Mouse (Mus musculus) embryonic facial prominence, embryonic 10.5 days (tissue): ENCODE data around the gene Rab7. TPM values are rescaled to one million over a fixed set of nuclear protein-coding genes. Genes with fewer than 3 reads are reported as not detected.
"Not testable (repeated sequence)": the region's sequence is repeated elsewhere in the genome, so short reads cannot be mapped to it uniquely, and the experiment has no call there.

Experiments used
- DNase-seq: peaks from one replicate; pipeline ENCODE4 v3.0.0-alpha.2; 2017; ENCODE audit warnings: low spot score
- H3K27ac ChIP-seq: fragments of 300-500 bp; sonication (generic); replicated peaks from 2 replicates; pipeline ENCODE4 v1.5.1; 2016; ENCODE audit warnings: mild to moderate bottlenecking
- H3K27me3 ChIP-seq: fragments of 300-500 bp; sonication (generic); replicated peaks from 2 replicates; pipeline ENCODE4 v1.6.1; 2016; ENCODE audit warnings: low read depth, mild to moderate bottlenecking; ENCODE audit not compliant: poor library complexity, severe bottlenecking
- H3K36me3 ChIP-seq: fragments of 300-500 bp; sonication (generic); replicated peaks from 2 replicates; pipeline ENCODE4 v1.6.1; 2016; ENCODE audit warnings: mild to moderate bottlenecking, moderate library complexity
- H3K4me1 ChIP-seq: fragments of 300-500 bp; sonication (generic); 2 replicates; pipeline ENCODE4 v1.6.1; 2016
- H3K4me3 ChIP-seq: fragments of 300-500 bp; sonication (generic); 2 replicates; pipeline ENCODE4 v1.5.1; 2016; ENCODE audit warnings: mild to moderate bottlenecking, moderate library complexity
- H3K9me3 ChIP-seq: fragments of 300-500 bp; sonication (generic); 2 replicates; pipeline ENCODE4 v1.6.1; 2016; ENCODE audit warnings: mild to moderate bottlenecking
- WGBS: fragments of 180-500 bp; shearing (Covaris S2); methylation state at CpG from one replicate; pipeline ENCODE4 v1.1.7; 2016; 5-methylcytosine and 5-hydroxymethylcytosine counted together
- polyA plus RNA-seq: library from polyadenylated mRNA; unstranded; fragments of >200 nt; fragmentation: Nextera tagmentation; extraction: Ambion mirVana; gene quantifications from 2 replicates; pipeline ENCODE4 v1.2.1, GENCODE M21; 2016

Rab7 gene
- polyA plus RNA-seq, 1 experiment from 2014 or later: 206 TPM

- Histone ChIP-seq H3K9me3 (no peaks in the 10 kb centered on the region), H3K27ac (no peak overlapping the region), H3K4me1 (peaks cover 7% of the 10 kb centered on the region), H3K4me3 (no peak overlapping the region), H3K36me3 (peaks cover 45% of the 10 kb centered on the region), H3K27me3 (no peaks in the 10 kb centered on the region)
- no peak for DNase-seq
- WGBS: 81% methylated on average over 2 of the region's 2 CpGs
Observed at GRCm38 (mm10) chr6:88015797-88016196, 29.3 kb downstream of the Rab7 start.

- H3K36me3 ChIP-seq: peaks cover 68% of the 10 kb centered on the region
Observed at GRCm38 (mm10) chr6:88013456-88013855, 31.6 kb downstream of the Rab7 start.

GRCm38 (mm10) chr6:88012601-88013000 lies 32.5 kb downstream of the Rab7 start:
- H3K36me3 ChIP-seq: peaks cover 77% of the 10 kb centered on the region
- WGBS: 86% methylated on average over 2 of the region's 2 CpGs
- DNase-seq: no peak
- no peak overlapping the region for H3K4me3 ChIP-seq
- H3K27ac ChIP-seq: no peak overlapping the region
- H3K4me1 ChIP-seq: peaks cover 3% of the 10 kb centered on the region
- no peaks in the 10 kb centered on the region for H3K9me3 ChIP-seq
- H3K27me3 ChIP-seq: no peaks in the 10 kb centered on the region

More at GRCm38 (mm10) chr6:88013456-88013855, 31.6 kb downstream of the Rab7 start:
- Histone ChIP-seq H3K27ac (no peak overlapping the region), H3K4me3 (no peak overlapping the region), H3K4me1 (peaks cover 7% of the 10 kb centered on the region), H3K9me3 (no peaks in the 10 kb centered on the region), H3K27me3 (no peaks in the 10 kb centered on the region)
- WGBS: 79% methylated on average over 4 of the region's 4 CpGs
- no peak for DNase-seq

- not testable (repeated sequence) for H3K9me3 ChIP-seq, H3K4me3 ChIP-seq
- peaks cover 92% of the 10 kb centered on the region for H3K36me3 ChIP-seq
Observed at GRCm38 (mm10) chr6:88011106-88011505, 34.0 kb downstream of the Rab7 start.

GRCm38 (mm10) chr6:88009209-88009608 lies 35.9 kb downstream of the Rab7 start:
- 87% methylated on average over 4 of the region's 4 CpGs for WGBS
- no peaks in the 10 kb centered on the region for H3K27me3 ChIP-seq

More at GRCm38 (mm10) chr6:88011106-88011505, 34.0 kb downstream of the Rab7 start:
- not testable (repeated sequence) for DNase-seq, H3K27ac ChIP-seq, H3K27me3 ChIP-seq, H3K4me1 ChIP-seq
- WGBS: 75% methylated on average over 1 of the region's 1 CpGs

GRCm38 (mm10) chr6:88004773-88005172 lies 40.3 kb downstream of the Rab7 start:
- WGBS: 92% methylated on average over 14 of the region's 14 CpGs
- not testable (repeated sequence) for H3K4me3 ChIP-seq, H3K9me3 ChIP-seq, H3K27ac ChIP-seq, H3K27me3 ChIP-seq, DNase-seq, H3K4me1 ChIP-seq
- peaks cover 98% of the 10 kb centered on the region for H3K36me3 ChIP-seq

More at GRCm38 (mm10) chr6:88009209-88009608, 35.9 kb downstream of the Rab7 start:
- Histone ChIP-seq H3K9me3 (no peaks in the 10 kb centered on the region), H3K36me3 (peaks cover 98% of the 10 kb centered on the region), H3K27ac (no peak overlapping the region), H3K4me1 (no peaks in the 10 kb centered on the region), H3K4me3 (no peak overlapping the region)
- DNase-seq: no peak

GRCm38 (mm10) chr6:88003439-88003838 lies 41.6 kb downstream of the Rab7 start:
- Histone ChIP-seq H3K36me3 (peaks cover 96% of the 10 kb centered on the region), H3K27me3 (no peaks in the 10 kb centered on the region), H3K4me1 (no peaks in the 10 kb centered on the region), H3K9me3 (no peaks in the 10 kb centered on the region), H3K27ac (no peak overlapping the region), H3K4me3 (no peak overlapping the region)
- 91% methylated on average over 4 of the region's 4 CpGs for WGBS
- no peak for DNase-seq

GRCm38 (mm10) chr6:87998358-87998757 lies 46.7 kb downstream of the Rab7 start:
- H3K36me3 ChIP-seq: peaks cover 61% of the 10 kb centered on the region
- no peaks in the 10 kb centered on the region for H3K27me3 ChIP-seq
- WGBS: 89% methylated on average over 4 of the region's 4 CpGs
- no peak for DNase-seq
- H3K4me3 ChIP-seq: no peak overlapping the region
- H3K27ac ChIP-seq: no peak overlapping the region
- H3K4me1 ChIP-seq: peaks cover 19% of the 10 kb centered on the region
- H3K9me3 ChIP-seq: no peaks in the 10 kb centered on the region

GRCm38 (mm10) chr6:87997706-87998265 lies 47.3 kb downstream of the Rab7 start:
- H3K36me3 ChIP-seq: peaks cover 56% of the 10 kb centered on the region
- no peak overlapping the region for H3K4me3 ChIP-seq
- H3K27me3 ChIP-seq: no peaks in the 10 kb centered on the region
- H3K4me1 ChIP-seq: peaks cover 24% of the 10 kb centered on the region
- 60% methylated on average over 7 of the region's 7 CpGs for WGBS
- H3K27ac ChIP-seq: no peak overlapping the region
- H3K9me3 ChIP-seq: no peaks in the 10 kb centered on the region
- DNase-seq: peak; percentile 85

- Histone ChIP-seq H3K36me3 (peaks cover 44% of the 10 kb centered on the region), H3K9me3 (no peaks in the 10 kb centered on the region), H3K27ac (no peak overlapping the region), H3K27me3 (no peaks in the 10 kb centered on the region), H3K4me1 (peaks cover 36% of the 10 kb centered on the region), H3K4me3 (no peak overlapping the region)
- 91% methylated on average over 9 of the region's 9 CpGs for WGBS
- DNase-seq: no peak
Observed at GRCm38 (mm10) chr6:87996606-87997005, 48.5 kb downstream of the Rab7 start.

- Histone ChIP-seq H3K4me1 (peaks cover 43% of the 10 kb centered on the region), H3K27ac (no peak overlapping the region), H3K9me3 (no peaks in the 10 kb centered on the region), H3K27me3 (no peaks in the 10 kb centered on the region), H3K4me3 (no peak overlapping the region), H3K36me3 (peaks cover 36% of the 10 kb centered on the region)
- 79% methylated on average over 4 of the region's 4 CpGs for WGBS
- DNase-seq: no peak
Observed at GRCm38 (mm10) chr6:87995519-87995918, 49.6 kb downstream of the Rab7 start.

GRCm38 (mm10) chr6:87993790-87994571 lies 51.1 kb downstream of the Rab7 start:
- H3K36me3 ChIP-seq: peaks cover 30% of the 10 kb centered on the region
- DNase-seq: peak; percentile 89
- no peaks in the 10 kb centered on the region for H3K27me3 ChIP-seq
- 5% methylated on average over 18 of the region's 18 CpGs for WGBS
- peaks cover 45% of the 10 kb centered on the region for H3K4me1 ChIP-seq
- H3K4me3 ChIP-seq: peak overlapping the region; percentile 54
- H3K9me3 ChIP-seq: no peaks in the 10 kb centered on the region
- H3K27ac ChIP-seq: peak overlapping the region; percentile 87

- DNase-seq: peak; percentile 58
- peaks cover 45% of the 10 kb centered on the region for H3K4me1 ChIP-seq
- 0 out of 2 replicates have a peak overlapping the region, but pooled peaks have one; percentile 87 for H3K27ac ChIP-seq
- 5% methylated on average over 6 of the region's 6 CpGs for WGBS
- no peaks in the 10 kb centered on the region for H3K27me3 ChIP-seq
- H3K36me3 ChIP-seq: peaks cover 32% of the 10 kb centered on the region
- no peaks in the 10 kb centered on the region for H3K9me3 ChIP-seq
- H3K4me3 ChIP-seq: no peak overlapping the region
Observed at GRCm38 (mm10) chr6:87992733-87993132, 52.3 kb downstream of the Rab7 start.
